Mouse (Mus musculus) left cerebral cortex, adult 8-10 months (tissue): ENCODE measurements around the gene Kctd11. TPM values are rescaled to one million over a fixed set of nuclear protein-coding genes. Genes with fewer than 3 reads are reported as not detected.

ENCODE experiments used
- DNase-seq, 2 experiments: peaks; one replicate each; pipeline ENCODE4 v3.0.0; 2022; ENCODE audit warnings: low spot score in 2 of 2
- microRNA-seq, 2 experiments: library from miRNA; unstranded; fragments of <30 nt; microRNA quantifications; one replicate each; pipeline ENCODE4 v1.2.0; 2022
- total RNA-seq, 4 experiments: library from RNA; stranded (reverse); gene quantifications; 2 replicates each; pipeline ENCODE4 v1.2.4; 2022

Kctd11 gene
- total RNA-seq, 4 experiments from 2014 or later: 1.0 to 2.0 (median 1.2) TPM

DNA sequence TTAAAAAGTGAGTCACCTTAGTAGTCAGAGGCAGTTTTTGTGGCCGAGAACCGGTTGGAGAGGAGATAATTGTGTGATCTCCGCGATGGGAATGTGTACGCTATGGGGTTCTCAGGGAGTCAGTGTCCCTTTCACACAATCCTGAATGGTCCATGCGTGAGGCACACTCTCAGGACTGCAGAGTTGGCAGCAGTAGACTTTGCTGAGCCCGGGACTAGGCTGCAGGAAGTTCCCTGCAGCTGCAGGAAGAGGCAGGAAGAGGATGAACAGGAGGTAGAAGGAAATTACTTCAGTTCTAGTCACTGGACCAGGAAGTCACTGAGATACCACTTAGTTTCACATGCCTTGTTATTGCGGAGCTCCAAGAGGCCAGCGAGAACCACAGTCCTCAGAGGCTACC, 32.1 kb downstream of the Kctd11 start:
- no peak for DNase-seq

DNA sequence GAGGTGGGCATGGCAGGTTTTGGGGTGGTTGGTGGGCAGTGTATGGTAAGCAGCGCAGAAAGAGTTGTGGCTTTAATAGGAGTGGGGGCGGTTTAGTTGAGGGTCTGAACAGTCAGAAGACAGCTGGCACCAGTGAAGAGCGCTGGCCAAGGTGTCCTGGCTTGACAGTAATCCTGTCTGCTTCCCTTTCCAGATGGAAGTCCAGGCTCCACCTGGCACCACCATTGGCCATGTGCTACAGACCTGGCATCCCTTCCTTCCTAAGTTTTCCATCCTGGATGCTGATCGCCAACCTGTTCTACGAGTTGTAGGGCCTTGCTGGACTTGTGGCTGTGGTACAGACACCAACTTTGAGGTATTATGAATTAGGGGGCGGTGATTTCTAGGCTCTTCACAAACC, 33.2 kb downstream of the Kctd11 start:
- DNase-seq: no peak

DNA sequence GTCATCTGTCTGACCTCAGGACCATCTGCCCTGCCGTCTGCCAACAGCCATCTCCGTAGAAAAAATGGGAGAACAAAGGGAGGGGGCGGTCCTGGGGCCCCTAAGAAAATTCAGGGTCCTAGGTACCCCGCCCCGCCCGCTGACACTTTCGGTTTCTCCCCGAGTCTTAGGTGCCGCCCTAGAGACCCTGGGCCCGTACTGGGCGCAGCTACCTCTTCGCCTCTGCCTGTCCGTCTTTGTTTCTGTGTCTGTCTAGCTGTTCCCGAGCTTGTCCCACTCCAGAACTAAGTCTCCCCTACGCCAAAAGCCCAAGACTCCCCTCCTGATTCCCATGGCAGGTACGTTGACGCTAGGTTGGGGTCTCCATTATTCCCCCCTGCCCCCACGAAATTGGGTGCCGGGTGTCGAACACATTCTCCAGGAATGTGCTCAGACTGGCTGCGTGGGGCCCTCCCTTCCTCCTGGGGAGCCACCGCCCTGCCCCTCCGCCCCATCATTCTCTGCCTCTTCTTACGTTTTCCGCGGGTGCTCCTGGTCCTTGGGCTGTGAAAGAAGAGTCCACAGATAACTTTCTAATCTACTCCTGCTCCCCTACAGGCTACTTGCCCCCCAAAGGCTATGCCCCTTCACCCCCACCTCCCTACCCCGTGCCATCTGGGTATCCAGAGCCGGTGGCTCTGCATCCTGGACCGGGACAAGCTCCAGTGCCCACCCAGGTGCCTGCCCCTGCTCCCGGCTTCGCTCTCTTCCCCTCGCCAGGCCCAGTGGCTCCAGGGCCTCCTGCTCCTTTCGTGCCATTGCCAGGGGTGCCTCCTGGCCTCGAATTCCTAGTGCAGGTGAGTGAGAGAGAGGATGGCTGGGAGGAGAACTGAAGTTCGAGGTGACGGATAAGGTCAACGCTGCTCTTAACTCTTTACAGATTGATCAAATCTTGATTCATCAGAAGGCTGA, 34.2 kb downstream of the Kctd11 start:
- no peak for DNase-seq

DNA sequence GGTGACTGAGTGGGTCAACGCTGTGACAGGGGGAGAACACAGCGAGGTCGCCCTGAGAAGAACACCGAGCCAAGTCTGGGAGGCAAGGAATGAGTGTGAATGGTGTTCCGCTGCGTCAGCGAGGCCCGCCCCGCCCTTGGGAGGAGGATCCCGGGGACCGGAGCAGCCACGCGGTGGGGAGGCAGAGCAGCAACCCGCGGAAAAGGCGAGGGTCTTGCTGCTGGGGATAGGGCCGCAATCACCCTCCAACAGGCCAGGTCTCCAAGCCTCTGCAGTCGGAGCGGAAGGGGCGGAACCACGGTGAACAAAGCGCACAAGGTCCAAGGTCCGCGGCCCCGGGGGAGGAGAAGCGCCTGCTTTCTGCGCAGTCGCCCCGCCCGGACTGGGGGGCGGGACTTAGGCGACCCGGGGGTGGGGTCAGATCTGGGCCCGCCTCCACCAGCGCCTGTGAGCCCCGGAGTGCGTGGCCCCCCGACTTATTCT, 35.0 kb downstream of the Kctd11 start, which contains the start of gene Plscr3:
Gene Plscr3, plus strand, starts transcription at position 179 of the 483 bp plus-strand sequence.
- peak; percentile 75 to 82 for DNase-seq

DNA sequence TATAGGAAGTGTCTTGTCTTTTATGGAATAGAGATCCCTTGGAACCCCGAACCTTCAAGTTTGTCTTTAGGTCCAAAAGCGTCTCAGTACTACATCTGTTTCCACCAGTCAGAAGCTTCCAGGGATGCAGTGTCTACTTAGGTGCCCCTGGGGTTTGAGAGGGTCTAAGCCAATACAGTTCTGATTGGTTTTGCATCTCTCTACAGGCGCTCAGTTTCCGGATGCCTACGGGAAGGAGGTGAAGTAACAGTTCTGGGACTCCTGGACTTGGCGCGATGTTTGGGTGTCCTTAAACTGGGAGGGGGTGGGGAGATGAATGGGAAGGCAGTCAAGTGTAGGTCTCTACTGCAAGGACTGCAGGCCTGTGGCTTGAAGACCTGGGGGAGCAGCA, 42.5 kb downstream of the Kctd11 start:
- DNase-seq: no peak

DNA sequence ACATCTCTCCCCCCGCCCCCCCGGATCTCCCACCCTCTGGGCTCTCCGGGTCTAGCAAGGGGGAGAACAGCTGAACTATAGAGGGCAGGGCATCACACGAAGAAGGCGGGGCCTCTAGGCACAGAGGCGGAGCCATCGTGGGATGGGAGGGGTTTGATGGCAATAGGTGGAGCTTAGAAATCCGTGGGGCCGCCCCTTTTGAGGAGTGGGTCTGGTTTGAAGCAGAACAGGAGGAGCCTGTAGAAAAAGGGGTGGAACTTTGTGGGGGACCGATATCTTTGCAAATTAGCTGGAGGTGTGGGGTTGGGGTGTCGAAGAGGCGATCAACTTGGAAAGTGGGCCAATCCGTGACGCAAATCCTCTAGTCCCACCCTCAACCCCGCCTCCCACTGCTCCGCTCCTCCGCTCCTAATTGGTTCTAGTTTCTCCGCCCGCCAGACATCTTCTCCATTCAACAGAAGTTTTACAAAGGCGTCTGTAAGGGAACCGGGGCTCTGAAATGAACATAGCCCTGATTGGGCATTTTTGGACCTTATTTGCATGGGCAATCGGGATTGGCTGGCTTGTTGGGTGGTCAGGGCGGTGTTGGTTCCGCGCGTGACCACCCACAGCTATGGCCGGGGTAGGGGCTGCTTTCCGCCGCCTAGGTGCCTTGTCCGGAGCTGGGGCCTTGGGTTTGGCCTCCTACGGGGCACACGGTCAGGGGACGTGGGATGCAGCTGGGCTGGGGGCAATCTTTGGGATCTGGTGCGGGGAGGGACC, 43.1 kb downstream of the Kctd11 start, which contains the start of gene Tmem256:
Gene Tmem256, plus strand, starts transcription at position 563 of the 762 bp plus-strand sequence.
- peak; percentile 94 to 98 for DNase-seq

DNA sequence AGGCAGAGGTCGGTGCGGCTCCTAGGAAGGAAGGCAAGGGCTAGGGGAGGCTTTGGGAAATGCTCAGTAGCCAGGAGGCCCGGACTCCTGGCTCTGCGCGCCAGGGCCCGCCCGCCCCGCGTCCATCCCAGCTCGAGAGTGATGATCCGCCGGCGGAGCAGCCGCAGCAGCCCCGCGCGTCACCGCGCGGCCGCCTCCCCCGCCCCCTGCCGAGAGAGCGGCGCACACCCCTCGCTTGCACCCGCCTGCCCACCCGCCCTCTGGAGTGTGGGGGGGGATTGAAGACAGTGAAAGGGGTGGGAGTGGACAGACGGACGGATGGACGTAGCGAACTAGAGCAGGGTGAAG, 43.6 kb downstream of the Kctd11 start, which contains the start of gene Nlgn2:
Gene Nlgn2, minus strand, starts transcription at position 181 of the 348 bp plus-strand sequence.
- peak in 1 of 2 experiments; percentile 37 for DNase-seq

DNA sequence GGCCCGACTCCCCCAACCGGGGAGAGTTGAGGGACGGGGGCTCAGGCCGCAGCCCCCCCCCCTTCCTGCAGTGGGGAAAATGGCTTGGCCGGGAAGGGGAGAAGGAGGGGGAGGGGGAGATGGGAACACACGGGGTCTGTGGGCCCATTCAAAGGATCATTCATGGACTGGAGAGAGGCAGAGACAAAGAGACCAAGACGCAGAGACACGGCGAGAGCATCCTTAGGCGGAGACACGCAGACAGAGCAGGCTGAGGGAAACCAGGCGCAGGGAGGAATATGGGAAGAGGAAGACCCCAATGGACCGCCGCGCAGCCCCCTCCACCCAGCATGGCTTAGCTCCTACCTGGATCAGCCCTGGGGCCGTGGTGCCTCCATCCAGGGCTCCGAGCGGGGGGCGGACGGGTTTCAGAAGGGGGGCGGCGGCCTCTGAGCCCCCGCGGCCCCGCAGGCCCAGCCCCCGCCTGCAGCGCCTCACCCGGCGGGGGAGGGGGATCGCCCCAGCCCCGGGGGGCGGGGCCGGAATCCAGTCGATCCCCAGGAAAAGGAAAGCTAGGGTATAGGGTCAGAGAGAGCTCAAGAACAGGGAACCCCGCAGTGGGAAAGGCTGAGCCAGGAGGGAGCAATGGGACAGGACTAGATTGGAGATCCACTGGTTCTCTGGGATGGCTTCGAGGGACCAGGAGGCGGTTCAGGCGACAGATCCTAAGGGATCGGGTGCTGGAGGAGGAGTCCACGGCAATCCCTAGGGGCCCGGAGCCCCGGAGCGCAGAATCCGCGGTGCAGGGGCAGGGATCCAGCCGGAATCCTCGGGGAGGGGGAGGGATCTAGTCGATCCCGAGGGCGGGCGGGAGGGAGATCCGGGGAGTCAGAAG, 44.3 kb downstream of the Kctd11 start:
- peak in 1 of 2 experiments; percentile 46 for DNase-seq

DNA sequence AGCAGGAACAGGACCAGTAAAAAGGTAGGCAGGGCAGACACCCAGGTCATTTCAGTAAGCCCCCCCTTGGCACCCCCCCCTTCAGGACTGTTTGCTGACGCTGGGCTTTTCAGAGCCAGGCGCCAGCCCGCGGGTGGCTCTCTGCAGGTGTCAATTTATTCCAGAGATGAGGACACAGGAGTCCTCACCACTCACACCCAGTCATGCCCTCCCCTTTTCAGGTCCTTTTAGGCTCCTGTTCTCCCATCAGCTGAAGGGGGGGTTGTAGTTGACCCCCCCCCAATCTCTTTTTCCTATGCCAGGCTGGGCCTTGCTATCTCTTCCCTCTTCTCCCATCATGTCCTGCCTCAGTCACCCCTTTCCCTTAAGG, 45.3 kb downstream of the Kctd11 start:
- DNase-seq: no peak

DNA sequence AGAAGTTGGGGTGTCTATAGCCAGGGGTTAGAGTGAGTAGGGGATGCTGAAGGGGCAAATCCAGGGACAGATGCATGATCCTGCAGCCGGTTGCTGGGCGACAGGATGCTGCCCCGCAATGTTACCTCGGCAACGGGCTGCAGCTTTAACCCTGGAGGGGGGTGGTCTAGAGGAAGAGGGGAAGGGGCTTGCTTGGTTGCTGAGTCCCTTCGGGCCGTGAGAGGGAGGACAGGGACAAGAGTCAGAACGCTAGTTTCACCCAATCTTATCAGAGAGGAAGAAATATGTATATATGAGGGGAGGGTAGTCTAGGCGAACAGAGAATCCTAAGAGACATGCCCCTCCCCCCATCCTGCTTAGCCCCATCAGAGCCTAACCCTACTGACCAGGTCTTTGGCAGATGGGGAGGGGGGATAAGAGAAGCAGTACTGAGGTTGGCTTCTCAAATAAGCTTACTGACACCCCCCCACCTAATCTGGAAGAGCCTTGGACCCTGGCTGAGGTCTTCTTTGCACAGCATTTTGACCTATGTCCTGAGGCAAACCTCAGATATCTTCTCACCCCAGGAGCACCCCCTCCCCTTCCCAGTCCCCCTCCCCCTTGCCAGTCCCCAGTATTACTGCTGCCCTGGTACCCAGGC, 45.8 kb downstream of the Kctd11 start:
- DNase-seq: no peak

DNA sequence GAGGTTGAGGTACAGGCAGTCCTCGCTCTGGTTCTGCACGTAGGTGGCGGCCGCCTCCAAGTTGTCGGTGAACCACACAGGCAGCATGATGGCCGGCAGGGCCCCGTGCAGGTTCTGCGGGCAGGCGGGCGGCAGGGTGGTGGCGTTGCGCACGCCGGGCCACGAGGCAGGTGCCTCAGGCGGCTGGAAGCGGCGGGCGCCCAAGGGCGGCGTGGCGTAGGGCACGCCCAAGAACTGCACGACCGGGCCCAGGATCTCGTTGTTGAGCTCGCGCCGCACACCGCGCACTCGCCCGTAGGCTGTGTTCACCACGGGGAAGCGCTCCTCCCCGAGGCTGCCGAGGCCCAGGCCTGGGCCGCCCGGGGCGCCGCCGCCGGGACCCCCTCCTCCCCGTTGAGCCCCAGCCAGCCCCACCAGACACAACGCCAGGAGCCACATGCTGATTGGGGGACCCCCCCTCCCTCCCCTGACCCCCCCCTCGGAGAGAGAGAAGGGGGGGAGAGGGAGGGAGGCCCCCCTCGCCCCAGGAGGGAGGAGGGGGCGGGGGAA, 47.1 kb downstream of the Kctd11 start:
- DNase-seq: peak in 1 of 2 experiments; percentile 29

DNA sequence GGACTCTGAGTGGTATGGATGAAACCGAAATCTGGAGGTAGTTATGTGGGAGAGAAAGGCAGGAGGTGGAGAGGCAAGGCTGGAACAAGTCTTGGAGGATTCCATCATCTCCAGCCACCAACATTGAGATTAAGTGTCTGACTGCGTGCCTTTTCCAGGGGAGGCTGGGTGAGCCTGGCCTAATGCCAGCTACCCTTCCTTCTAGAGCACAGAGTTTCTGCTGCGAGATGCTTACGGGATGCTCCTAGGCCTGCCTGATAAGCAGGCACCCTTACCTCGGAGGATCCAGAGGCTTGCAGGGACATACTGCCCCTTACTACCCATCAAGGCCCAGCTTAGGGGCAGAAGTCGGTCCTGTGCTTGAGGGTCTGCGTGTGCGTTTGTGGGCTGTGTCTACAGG, 47.7 kb downstream of the Kctd11 start:
- no peak for DNase-seq

DNA sequence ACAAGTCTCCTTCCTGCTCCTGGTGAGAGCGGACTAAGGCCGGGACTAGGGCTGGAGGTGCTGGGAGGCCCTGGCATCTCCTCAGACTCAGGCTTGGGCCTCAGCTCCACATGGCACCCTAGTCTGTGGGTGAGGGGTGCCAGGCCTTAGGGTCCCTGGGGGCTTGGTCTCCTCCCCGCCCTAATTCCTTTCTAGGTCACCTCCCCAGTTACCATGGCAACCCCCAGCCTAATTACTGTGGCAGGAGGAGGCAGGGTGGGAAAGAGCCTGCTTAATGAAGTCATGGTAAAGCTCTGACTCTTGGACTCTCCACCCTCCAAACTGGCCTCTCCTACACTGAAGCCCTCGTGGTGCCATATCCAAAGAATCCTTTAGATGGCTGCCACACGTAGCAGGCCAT, 52.4 kb downstream of the Kctd11 start:
- no peak for DNase-seq

Small RNA genes within 50 kb of the gene (microRNA-seq; reads per million reads assigned to microRNA genes)
- 0 reads per million in 2 experiments for gene Mir6924

Other genes starting within 250 kb of the Kctd11 start
- 100 to 1,000 TPM; 132 to 147 (median 140) TPM for gene Fxr2, start 248.4 kb downstream of the Kctd11 start, total RNA-seq
- under 1 TPM in 1 of 4 experiments, not detected in 3; 0.46 TPM for gene Sox15, start 226.1 kb downstream of the Kctd11 start, total RNA-seq
- gene Mpdu1, start 218.8 kb downstream of the Kctd11 start, total RNA-seq: 10 to 100 TPM; 59.3 to 68.7 (median 61.4) TPM
- 10 to 100 TPM; 14.1 to 63.3 (median 34.2) TPM for gene Cd68, start 215.3 kb downstream of the Kctd11 start, total RNA-seq
- gene Eif4a1, start 209.0 kb downstream of the Kctd11 start, total RNA-seq: 100 to 1,000 TPM; 268 to 307 (median 295) TPM
- gene Senp3, start 199.3 kb downstream of the Kctd11 start, total RNA-seq: 10 to 100 TPM; 72.6 to 96.8 (median 83.6) TPM
- gene Tnfsf13, start 195.6 kb downstream of the Kctd11 start, total RNA-seq: 1 to 10 TPM; 2.5 to 4.2 (median 3.2) TPM
- 10 to 100 TPM; 10.2 to 15.1 (median 11.7) TPM for gene Tnfsf12, start 185.6 kb downstream of the Kctd11 start, total RNA-seq
- gene Tnfsfm13, start 185.3 kb downstream of the Kctd11 start, total RNA-seq: 1 to 10 TPM; 1.5 to 2.0 (median 1.8) TPM
- gene Polr2a, start 122.8 kb downstream of the Kctd11 start, total RNA-seq: 10 to 100 TPM; 48.6 to 56.4 (median 51.3) TPM
- gene Slc35g3, start 119.4 kb downstream of the Kctd11 start, total RNA-seq: not detected
- 100 to 1,000 TPM; 138 to 158 (median 147) TPM for gene Zbtb4, start 115.5 kb downstream of the Kctd11 start, total RNA-seq
- 1 to 10 TPM in 2 of 4 experiments, under 1 TPM in 2; 0.51 to 1.2 (median 0.92) TPM for gene Chrnb1, start 85.5 kb downstream of the Kctd11 start, total RNA-seq
- 10 to 100 TPM; 18.8 to 22.3 (median 19.7) TPM for gene Fgf11, start 79.5 kb downstream of the Kctd11 start, total RNA-seq
- gene Tmem102, start 75.8 kb downstream of the Kctd11 start, total RNA-seq: under 1 TPM in 2 of 4 experiments, not detected in 2; 0.16 to 0.20 TPM
- not detected for gene Gm39566, start 66.1 kb downstream of the Kctd11 start, total RNA-seq
- gene Spem2, start 62.9 kb downstream of the Kctd11 start, total RNA-seq: not detected
- gene Spem1, start 59.2 kb downstream of the Kctd11 start, total RNA-seq: under 1 TPM in 3 of 4 experiments, not detected in 1; 0.43 to 0.74 (median 0.49) TPM
- 100 to 1,000 TPM; 217 to 228 (median 217) TPM for gene Nlgn2, start 43.6 kb downstream of the Kctd11 start, total RNA-seq
- gene Tmem256, start 42.9 kb downstream of the Kctd11 start, total RNA-seq: 100 to 1,000 TPM; 117 to 147 (median 123) TPM
- 10 to 100 TPM; 16.0 to 20.0 (median 18.6) TPM for gene Plscr3, start 35.0 kb downstream of the Kctd11 start, total RNA-seq
- under 1 TPM in 3 of 4 experiments, not detected in 1; 0.26 to 0.46 (median 0.30) TPM for gene Tnk1, start 22.7 kb downstream of the Kctd11 start, total RNA-seq
- gene Tmem95, start 3.4 kb downstream of the Kctd11 start, total RNA-seq: not detected
- not detected for gene Acap1, start 14.1 kb upstream of the Kctd11 start, total RNA-seq
- 1 to 10 TPM in 1 of 4 experiments, under 1 TPM in 3; 0.39 to 1.1 (median 0.56) TPM for gene 2810408A11Rik, start 19.6 kb upstream of the Kctd11 start, total RNA-seq
- gene Neurl4, start 19.7 kb upstream of the Kctd11 start, total RNA-seq: 100 to 1,000 TPM in 3 of 4 experiments, 10 to 100 TPM in 1; 97.6 to 122 (median 112) TPM
- gene Gps2, start 32.5 kb upstream of the Kctd11 start, total RNA-seq: 10 to 100 TPM; 27.1 to 37.6 (median 32.4) TPM
- gene Eif5a, start 40.6 kb upstream of the Kctd11 start, total RNA-seq: 100 to 1,000 TPM; 413 to 430 (median 416) TPM
- 1 to 10 TPM; 5.1 to 9.6 (median 6.1) TPM for gene Ybx2, start 54.4 kb upstream of the Kctd11 start, total RNA-seq
- gene Slc2a4, start 66.8 kb upstream of the Kctd11 start, total RNA-seq: 1 to 10 TPM; 4.8 to 5.4 (median 5.1) TPM
- gene Cldn7, start 83.4 kb upstream of the Kctd11 start, total RNA-seq: not detected
- 100 to 1,000 TPM; 108 to 126 (median 118) TPM for gene Ctdnep1, start 99.8 kb upstream of the Kctd11 start, total RNA-seq
- gene Elp5, start 101.1 kb upstream of the Kctd11 start, total RNA-seq: 100 to 1,000 TPM in 1 of 4 experiments, 10 to 100 TPM in 3; 78.7 to 101 (median 87.1) TPM
- 100 to 1,000 TPM; 218 to 247 (median 236) TPM for gene Gabarap, start 109.7 kb upstream of the Kctd11 start, total RNA-seq
- 10 to 100 TPM; 49.6 to 59.9 (median 51.8) TPM for gene Phf23, start 114.4 kb upstream of the Kctd11 start, total RNA-seq
- gene Dvl2, start 119.2 kb upstream of the Kctd11 start, total RNA-seq: 10 to 100 TPM; 28.0 to 36.9 (median 32.9) TPM
- 10 to 100 TPM; 57.9 to 68.3 (median 61.2) TPM for gene Acadvl, start 134.0 kb upstream of the Kctd11 start, total RNA-seq
- 100 to 1,000 TPM; 721 to 849 (median 797) TPM for gene Dlg4, start 135.5 kb upstream of the Kctd11 start, total RNA-seq
- gene Asgr1, start 172.7 kb upstream of the Kctd11 start, total RNA-seq: 1 to 10 TPM in 2 of 4 experiments, under 1 TPM in 2; 0.77 to 2.4 (median 1.5) TPM
- gene Asgr2, start 211.2 kb upstream of the Kctd11 start, total RNA-seq: not detected
- 1 to 10 TPM in 1 of 4 experiments, under 1 TPM in 3; 0.57 to 1.1 (median 0.76) TPM for gene Mgl2, start 248.9 kb upstream of the Kctd11 start, total RNA-seq